Mouse (Mus musculus): ENCODE measurements around the gene Fahd1. TPM values are rescaled to one million over a fixed set of nuclear protein-coding genes. Genes with fewer than 3 reads are reported as not detected.

Gene Fahd1
- polyA plus RNA-seq, 1 experiment: 11.2 TPM

DNA sequence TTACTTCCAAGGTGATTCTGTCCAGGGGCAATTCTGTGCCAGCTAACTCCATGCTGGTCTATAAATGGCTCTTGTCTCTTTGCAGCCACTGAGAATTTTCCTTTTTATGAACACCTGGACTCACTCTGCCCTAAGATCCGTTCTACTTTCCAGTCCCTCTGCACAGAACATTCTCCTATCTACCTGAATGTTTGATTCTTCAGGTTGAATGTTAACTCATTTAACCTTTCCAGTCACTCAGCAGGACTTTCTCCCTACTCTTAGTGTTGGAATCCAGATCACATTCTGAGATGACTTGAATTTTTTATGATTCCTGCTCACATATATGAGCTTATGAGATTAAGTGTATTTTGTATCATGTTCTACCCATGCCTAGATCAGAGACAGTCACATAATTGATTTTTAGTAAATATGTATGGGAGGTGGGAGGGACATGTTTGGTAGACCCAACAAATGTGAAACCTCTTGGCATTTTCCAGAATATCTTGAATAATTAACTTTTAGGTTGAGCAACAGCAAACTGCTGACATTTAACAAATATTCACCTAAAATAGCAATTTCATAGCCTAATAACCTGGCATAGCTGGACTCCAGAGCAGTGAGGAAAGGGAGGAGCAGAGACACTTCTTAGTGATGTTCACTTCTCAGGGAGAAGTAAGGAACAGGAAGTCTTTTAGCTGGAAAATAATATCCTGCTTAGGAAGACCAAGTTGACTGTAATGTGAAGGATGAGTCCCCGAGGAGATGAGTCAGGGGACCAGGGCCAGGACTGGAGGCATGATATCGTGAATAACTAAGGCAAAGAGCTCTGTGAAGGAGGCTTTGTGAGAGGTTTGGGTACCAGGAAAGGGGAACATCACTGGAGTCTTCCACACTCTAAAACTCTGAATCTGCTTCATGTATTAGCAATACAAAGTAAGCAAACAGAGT is 28.5 kb downstream of the Fahd1 start:
- TF ChIP-seq POLR2A (IDR thresholded peaks at IDR 0.05; ENCODE audit: insufficient read depth, low read length) (no peak), CTCF (IDR thresholded peaks at IDR 0.05; ENCODE audit: low read depth, low read length) (no peak), EP300 (IDR thresholded peaks at IDR 0.05; ENCODE audit: insufficient read depth, low read depth, low read length) (no peak)
- H3K36me3 ChIP-seq (ENCODE audit: control insufficient read depth, insufficient read depth, low read length, poor library complexity, severe bottlenecking): no peaks in the 10 kb centered on the region
- H3K27ac ChIP-seq (ENCODE audit: insufficient read depth, low read length): no peak overlapping the region
- H3K4me1 ChIP-seq (ENCODE audit: control insufficient read depth, insufficient read depth, low read length): no peaks in the 10 kb centered on the region
- no peak overlapping the region for H3K4me3 ChIP-seq (ENCODE audit: low read depth, low read length)
- no peaks in the 10 kb centered on the region for H3K9me3 ChIP-seq (replicated peaks; ENCODE audit: control insufficient read depth, insufficient read depth, low read length, poor library complexity, severe bottlenecking)
- H3K27me3 ChIP-seq (ENCODE audit: control insufficient read depth, insufficient read depth, low read length, poor library complexity, severe bottlenecking): no peaks in the 10 kb centered on the region
- no peak overlapping the region for H3K9ac ChIP-seq (ENCODE audit: low read depth, poor library complexity, severe bottlenecking)

DNA sequence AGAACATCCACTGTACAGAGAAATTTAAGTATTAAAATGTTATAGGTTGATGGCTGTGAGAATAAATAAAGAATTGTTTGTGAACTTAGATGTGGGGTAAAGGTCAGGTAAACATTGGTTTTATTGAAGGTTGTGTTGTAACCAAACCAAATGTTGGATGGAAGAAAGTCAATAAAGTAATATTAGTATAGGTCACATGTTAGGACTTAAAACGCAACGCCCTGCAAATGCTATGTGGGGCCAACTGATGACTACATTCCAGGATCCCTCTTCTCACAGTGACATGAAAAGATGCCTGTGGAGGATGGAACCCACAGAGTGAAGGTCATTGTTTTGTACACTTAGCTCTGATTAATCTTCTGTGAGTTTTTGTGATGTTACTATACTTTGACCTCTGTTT is 30.7 kb downstream of the Fahd1 start:
- Histone ChIP-seq H3K27me3 (ENCODE audit: control insufficient read depth, insufficient read depth, low read length, poor library complexity, severe bottlenecking) (no peaks in the 10 kb centered on the region), H3K9me3 (replicated peaks; ENCODE audit: control insufficient read depth, insufficient read depth, low read length, poor library complexity, severe bottlenecking) (no peaks in the 10 kb centered on the region), H3K4me1 (ENCODE audit: control insufficient read depth, insufficient read depth, low read length) (no peaks in the 10 kb centered on the region), H3K9ac (ENCODE audit: low read depth, poor library complexity, severe bottlenecking) (no peak overlapping the region), H3K36me3 (ENCODE audit: control insufficient read depth, insufficient read depth, low read length, poor library complexity, severe bottlenecking) (no peaks in the 10 kb centered on the region), H3K4me3 (ENCODE audit: low read depth, low read length) (no peak overlapping the region), H3K27ac (ENCODE audit: insufficient read depth, low read length) (no peak overlapping the region)
- TF ChIP-seq CTCF (IDR thresholded peaks at IDR 0.05; ENCODE audit: low read depth, low read length): no peak
- no peak for TF ChIP-seq POLR2A (IDR thresholded peaks at IDR 0.05; ENCODE audit: insufficient read depth, low read length)
- no peak for TF ChIP-seq EP300 (IDR thresholded peaks at IDR 0.05; ENCODE audit: insufficient read depth, low read depth, low read length)

DNA sequence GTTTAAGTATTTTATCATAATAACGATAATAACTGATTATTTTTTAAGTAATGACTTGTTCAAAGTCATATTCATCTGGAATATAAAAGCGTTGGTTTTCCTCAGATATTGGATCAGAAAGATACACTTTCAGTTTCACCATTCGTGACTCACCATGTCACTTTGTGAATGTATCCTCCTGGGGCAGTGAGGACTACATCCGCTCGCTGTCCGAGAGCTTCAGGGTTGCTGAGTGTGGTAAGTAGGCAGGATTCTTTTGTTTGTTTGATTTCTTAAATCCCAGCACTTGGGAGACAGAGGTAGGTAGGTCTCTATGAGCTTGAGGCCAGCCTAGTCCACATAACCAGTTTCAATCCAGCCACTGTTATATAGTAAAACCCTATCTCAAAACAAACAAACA is 32.0 kb downstream of the Fahd1 start:
- no peaks in the 10 kb centered on the region for H3K4me1 ChIP-seq (ENCODE audit: control insufficient read depth, insufficient read depth, low read length)
- no peak overlapping the region for H3K9ac ChIP-seq (ENCODE audit: low read depth, poor library complexity, severe bottlenecking)
- H3K9me3 ChIP-seq (replicated peaks; ENCODE audit: control insufficient read depth, insufficient read depth, low read length, poor library complexity, severe bottlenecking): no peaks in the 10 kb centered on the region
- no peak for TF ChIP-seq EP300 (IDR thresholded peaks at IDR 0.05; ENCODE audit: insufficient read depth, low read depth, low read length)
- TF ChIP-seq POLR2A (IDR thresholded peaks at IDR 0.05; ENCODE audit: insufficient read depth, low read length): no peak
- TF ChIP-seq CTCF (IDR thresholded peaks at IDR 0.05; ENCODE audit: low read depth, low read length): no peak
- H3K4me3 ChIP-seq (ENCODE audit: low read depth, low read length): no peak overlapping the region
- no peak overlapping the region for H3K27ac ChIP-seq (ENCODE audit: insufficient read depth, low read length)
- no peaks in the 10 kb centered on the region for H3K36me3 ChIP-seq (ENCODE audit: control insufficient read depth, insufficient read depth, low read length, poor library complexity, severe bottlenecking)
- H3K27me3 ChIP-seq (ENCODE audit: control insufficient read depth, insufficient read depth, low read length, poor library complexity, severe bottlenecking): no peaks in the 10 kb centered on the region

GRCm38 (mm10) chr17:24817503-24817902 is 32.7 kb downstream of the Fahd1 start:
- Histone ChIP-seq H3K27ac (ENCODE audit: insufficient read depth, low read length) (no peak overlapping the region), H3K36me3 (ENCODE audit: control insufficient read depth, insufficient read depth, low read length, poor library complexity, severe bottlenecking) (no peaks in the 10 kb centered on the region), H3K4me3 (ENCODE audit: low read depth, low read length) (no peak overlapping the region), H3K9ac (ENCODE audit: low read depth, poor library complexity, severe bottlenecking) (no peak overlapping the region), H3K9me3 (replicated peaks; ENCODE audit: control insufficient read depth, insufficient read depth, low read length, poor library complexity, severe bottlenecking) (no peaks in the 10 kb centered on the region), H3K27me3 (ENCODE audit: control insufficient read depth, insufficient read depth, low read length, poor library complexity, severe bottlenecking) (no peaks in the 10 kb centered on the region), H3K4me1 (ENCODE audit: control insufficient read depth, insufficient read depth, low read length) (no peaks in the 10 kb centered on the region)
- TF ChIP-seq EP300 (IDR thresholded peaks at IDR 0.05; ENCODE audit: insufficient read depth, low read depth, low read length) (no peak), CTCF (IDR thresholded peaks at IDR 0.05; ENCODE audit: low read depth, low read length) (no peak), POLR2A (IDR thresholded peaks at IDR 0.05; ENCODE audit: insufficient read depth, low read length) (no peak)

DNA sequence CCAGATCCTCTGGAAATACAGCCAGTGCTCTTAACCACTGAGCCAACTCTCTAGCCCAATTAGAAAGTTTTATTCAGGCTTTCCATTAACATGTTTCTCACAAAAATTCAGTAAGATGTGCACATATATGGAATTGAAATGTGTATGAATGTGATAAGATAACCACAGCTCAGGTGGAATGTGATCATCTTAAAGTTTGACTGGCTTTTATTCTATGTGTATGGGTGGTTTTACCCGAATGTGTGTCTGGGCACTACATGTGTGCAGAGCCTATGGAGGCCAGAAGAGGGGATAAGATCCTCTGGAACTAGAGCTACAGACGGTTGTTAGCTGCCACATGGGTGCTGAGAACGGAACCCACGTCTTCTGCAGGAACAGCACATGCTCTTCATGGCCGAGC is 34.9 kb downstream of the Fahd1 start:
- TF ChIP-seq EP300 (IDR thresholded peaks at IDR 0.05; ENCODE audit: insufficient read depth, low read depth, low read length): no peak
- no peak for TF ChIP-seq CTCF (IDR thresholded peaks at IDR 0.05; ENCODE audit: low read depth, low read length)
- TF ChIP-seq POLR2A (IDR thresholded peaks at IDR 0.05; ENCODE audit: insufficient read depth, low read length): no peak
- Histone ChIP-seq H3K9me3 (replicated peaks; ENCODE audit: control insufficient read depth, insufficient read depth, low read length, poor library complexity, severe bottlenecking) (no peaks in the 10 kb centered on the region), H3K36me3 (ENCODE audit: control insufficient read depth, insufficient read depth, low read length, poor library complexity, severe bottlenecking) (no peaks in the 10 kb centered on the region), H3K4me3 (ENCODE audit: low read depth, low read length) (no peak overlapping the region), H3K4me1 (ENCODE audit: control insufficient read depth, insufficient read depth, low read length) (peaks cover 3% of the 10 kb centered on the region), H3K27ac (ENCODE audit: insufficient read depth, low read length) (no peak overlapping the region), H3K27me3 (ENCODE audit: control insufficient read depth, insufficient read depth, low read length, poor library complexity, severe bottlenecking) (no peaks in the 10 kb centered on the region), H3K9ac (ENCODE audit: low read depth, poor library complexity, severe bottlenecking) (no peak overlapping the region)

- TF ChIP-seq EP300 (IDR thresholded peaks at IDR 0.05; ENCODE audit: insufficient read depth, low read depth, low read length) (no peak), POLR2A (IDR thresholded peaks at IDR 0.05; ENCODE audit: insufficient read depth, low read length) (no peak), CTCF (IDR thresholded peaks at IDR 0.05; ENCODE audit: low read depth, low read length) (no peak)
Observed at GRCm38 (mm10) chr17:24812215-24812614, 37.9 kb downstream of the Fahd1 start.

More at GRCm38 (mm10) chr17:24812215-24812614, 37.9 kb downstream of the Fahd1 start:
- Histone ChIP-seq H3K36me3 (ENCODE audit: control insufficient read depth, insufficient read depth, low read length, poor library complexity, severe bottlenecking) (no peaks in the 10 kb centered on the region), H3K27ac (ENCODE audit: insufficient read depth, low read length) (no peak overlapping the region), H3K9ac (ENCODE audit: low read depth, poor library complexity, severe bottlenecking) (no peak overlapping the region), H3K4me1 (ENCODE audit: control insufficient read depth, insufficient read depth, low read length) (peaks cover 3% of the 10 kb centered on the region), H3K27me3 (ENCODE audit: control insufficient read depth, insufficient read depth, low read length, poor library complexity, severe bottlenecking) (no peaks in the 10 kb centered on the region), H3K9me3 (replicated peaks; ENCODE audit: control insufficient read depth, insufficient read depth, low read length, poor library complexity, severe bottlenecking) (no peaks in the 10 kb centered on the region), H3K4me3 (ENCODE audit: low read depth, low read length) (no peak overlapping the region)

Data from ES-Bruce4 (cell line).